Mouse (Mus musculus) G1E-ER4 (cell line): ENCODE measurements around the gene Vps37d. TPM values are rescaled to one million over a fixed set of nuclear protein-coding genes. Genes with fewer than 3 reads are reported as not detected.

Source experiments
- GATA1 ChIP-seq: IDR thresholded peaks from one replicate; pipeline ENCODE4 v1.8.0; 2012; ENCODE audit warnings: low read length, inconsistent platforms
- polyA plus RNA-seq: library from polyadenylated mRNA; stranded (reverse); fragments of >175 nt; gene quantifications from 2 replicates; pipeline ENCODE4 v1.2.3, GENCODE M21; 2012

The Vps37d gene
- 0.37 and 0.59 TPM in 2 replicates for polyA plus RNA-seq

GRCm38 (mm10) chr5:135077564-135078481, at the start of gene Vps37d:
TSS of gene Vps37d (minus strand) at chr5:135078266.
- no peak for TF ChIP-seq GATA1

- TF ChIP-seq GATA1, result no peak
These were observed 49.6 kb upstream of the Vps37d start for GRCm38 (mm10) chr5:135127669-135128068.

GRCm38 (mm10) chr5:135126121-135126520, 48.1 kb upstream of the Vps37d start:
- TF ChIP-seq GATA1, result no peak

GRCm38 (mm10) chr5:135120753-135121152, 42.7 kb upstream of the Vps37d start:
- no peak for TF ChIP-seq GATA1

- no peak for TF ChIP-seq GATA1
These were observed 40.6 kb upstream of the Vps37d start for GRCm38 (mm10) chr5:135118589-135119081.

GRCm38 (mm10) chr5:135115241-135115640, 37.2 kb upstream of the Vps37d start:
- TF ChIP-seq GATA1, result no peak

- no peak for TF ChIP-seq GATA1
These were observed 35.7 kb upstream of the Vps37d start for GRCm38 (mm10) chr5:135113782-135114181.

- TF ChIP-seq GATA1, result no peak
These were observed 31.9 kb upstream of the Vps37d start for GRCm38 (mm10) chr5:135109976-135110375.

GRCm38 (mm10) chr5:135109426-135109825, 31.4 kb upstream of the Vps37d start:
- TF ChIP-seq GATA1, result no peak

- no peak for TF ChIP-seq GATA1
These were observed 31.0 kb upstream of the Vps37d start for GRCm38 (mm10) chr5:135109017-135109416.

GRCm38 (mm10) chr5:135107521-135108501, 29.7 kb upstream of the Vps37d start:
- no peak for TF ChIP-seq GATA1

GRCm38 (mm10) chr5:135106758-135107256, 28.7 kb upstream of the Vps37d start:
- no peak for TF ChIP-seq GATA1

GRCm38 (mm10) chr5:135103999-135104660, 26.1 kb upstream of the Vps37d start:
- TF ChIP-seq GATA1, result no peak

- TF ChIP-seq GATA1, result no peak
These were observed 22.9 kb upstream of the Vps37d start for GRCm38 (mm10) chr5:135100981-135101380.

GRCm38 (mm10) chr5:135089653-135090052, 11.6 kb upstream of the Vps37d start, which contains the start of gene Mlxipl:
TSS of gene Mlxipl (plus strand) at chr5:135089890.
- no peak for TF ChIP-seq GATA1
